Mouse (Mus musculus) lung, embryonic 15.5 days (tissue): ENCODE data around the gene Fth1. TPM values are rescaled to one million over a fixed set of nuclear protein-coding genes. Genes with fewer than 3 reads are reported as not detected.

ENCODE experiments used
- ATAC-seq: fragments of 200-750 bp; cut with Nextera tagmentation; 2 replicates; pipeline ENCODE4 v1.8.0; 2017; ENCODE audit warnings: moderate number of reproducible peaks, borderline replicate concordance; ENCODE audit not compliant: low FRiP score, low TSS enrichment; ENCODE audit errors: extremely low read depth
- H3K27ac ChIP-seq: fragments of 300-500 bp; sonication (generic); 2 replicates; pipeline ENCODE4 v1.5.1; 2015; ENCODE audit warnings: moderate library complexity, mild to moderate bottlenecking, inconsistent platforms
- H3K27me3 ChIP-seq: fragments of 300-500 bp; sonication (generic); 2 replicates; pipeline ENCODE4 v1.6.1; 2015; ENCODE audit warnings: inconsistent platforms
- H3K36me3 ChIP-seq: fragments of 300-500 bp; sonication (generic); 2 replicates; pipeline ENCODE4 v1.6.1; 2015; ENCODE audit warnings: inconsistent platforms
- H3K4me1 ChIP-seq: fragments of 300-500 bp; sonication (generic); 2 replicates; pipeline ENCODE4 v1.6.1; 2015; ENCODE audit warnings: inconsistent platforms
- H3K4me2 ChIP-seq: fragments of 300-500 bp; sonication (generic); 2 replicates; pipeline ENCODE4 v1.6.1; 2015; ENCODE audit warnings: inconsistent platforms, mild to moderate bottlenecking, moderate library complexity
- H3K4me3 ChIP-seq: fragments of 300-500 bp; sonication (generic); 2 replicates; pipeline ENCODE4 v1.5.1; 2015; ENCODE audit warnings: mild to moderate bottlenecking, inconsistent platforms
- H3K9ac ChIP-seq: fragments of 300-500 bp; sonication (generic); 2 replicates; pipeline ENCODE4 v1.6.1; 2015; ENCODE audit warnings: inconsistent platforms
- H3K9me3 ChIP-seq: fragments of 300-500 bp; sonication (generic); 2 replicates; pipeline ENCODE4 v1.6.1; 2016; ENCODE audit warnings: inconsistent platforms
- WGBS: fragments of 180-500 bp; shearing (Covaris S2); methylation state at CpG from one replicate; pipeline ENCODE4 v1.1.7; 2015; 5-methylcytosine and 5-hydroxymethylcytosine counted together
- polyA plus RNA-seq: library from polyadenylated mRNA; unstranded; fragments of >200 nt; fragmentation: Nextera tagmentation; extraction: Ambion mirVana; gene quantifications from 2 replicates; pipeline ENCODE4 v1.2.1, GENCODE M21; 2015

The Fth1 gene
- polyA plus RNA-seq, 1 experiment from 2014 or later, result 1,860 TPM

DNA sequence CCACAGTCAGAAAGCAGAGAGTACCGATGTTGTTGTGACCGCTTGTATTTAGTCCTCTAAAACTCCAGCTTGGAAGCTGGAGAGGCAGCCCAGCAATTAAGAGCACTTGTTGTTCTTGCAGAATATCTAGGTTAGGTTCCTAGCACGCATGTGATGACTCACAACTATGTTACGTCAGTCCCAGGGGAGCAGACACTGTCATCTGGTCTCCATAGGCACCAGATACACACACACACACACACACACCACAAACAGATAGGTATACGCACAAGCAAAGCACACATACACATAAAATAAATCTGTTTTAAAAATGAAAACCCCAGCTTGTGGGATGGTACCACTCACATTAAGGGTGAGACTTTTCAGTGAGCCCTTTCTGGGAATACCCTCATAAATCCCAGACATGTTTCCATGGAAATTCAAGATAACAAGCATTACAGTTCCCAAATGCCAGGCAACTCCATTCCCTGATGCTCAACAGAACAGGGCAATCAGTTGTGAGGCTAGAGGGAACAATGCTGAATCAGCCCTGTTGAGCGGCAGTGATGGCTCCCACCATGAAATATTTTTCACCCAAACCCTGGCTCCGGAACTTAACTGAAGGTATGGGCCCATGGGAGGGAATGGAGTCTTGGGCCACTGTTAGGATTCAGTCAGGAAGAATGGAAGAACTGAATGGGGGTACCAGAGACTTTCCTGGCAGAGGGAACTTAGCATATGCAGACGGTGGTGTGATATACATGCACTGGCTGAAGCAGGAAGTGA, 34.4 kb upstream of the Fth1 start:
- no peak overlapping the region for H3K9ac ChIP-seq
- H3K27me3 ChIP-seq, result no peaks in the 10 kb centered on the region
- ATAC-seq, result no peak
- H3K4me3 ChIP-seq, result no peak overlapping the region
- H3K9me3 ChIP-seq, result no peaks in the 10 kb centered on the region
- no peaks in the 10 kb centered on the region for H3K36me3 ChIP-seq
- no peak overlapping the region for H3K4me2 ChIP-seq
- 90% methylated on average over 8 of the region's 8 CpGs for WGBS
- H3K27ac ChIP-seq, result no peak overlapping the region
- H3K4me1 ChIP-seq, result peaks cover 17% of the 10 kb centered on the region

DNA sequence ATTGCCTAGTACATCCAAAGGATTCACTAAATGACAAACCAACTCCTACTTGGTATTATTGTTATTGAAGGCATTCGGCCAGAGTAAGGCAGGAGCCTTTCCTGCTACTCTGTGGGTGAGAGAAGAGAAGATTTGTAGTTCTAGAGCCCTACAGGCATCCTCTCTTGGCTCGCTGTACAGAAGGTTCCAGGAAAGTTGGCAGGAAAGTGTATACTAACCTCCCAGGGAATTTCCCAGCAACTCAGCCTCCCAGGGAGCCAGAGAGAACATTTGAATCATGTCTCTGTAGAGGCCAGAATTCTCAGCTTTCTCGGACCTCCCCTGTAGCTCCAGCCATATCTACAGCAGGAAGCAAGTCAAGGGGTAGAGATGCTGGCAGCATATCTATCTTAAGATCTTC, 33.4 kb upstream of the Fth1 start:
- peaks cover 10% of the 10 kb centered on the region for H3K4me1 ChIP-seq
- H3K27ac ChIP-seq, result no peak overlapping the region
- WGBS, result 64% methylated on average over 3 of the region's 3 CpGs
- H3K9me3 ChIP-seq, result no peaks in the 10 kb centered on the region
- H3K9ac ChIP-seq, result no peak overlapping the region
- ATAC-seq, result no peak
- H3K4me3 ChIP-seq, result no peak overlapping the region
- H3K27me3 ChIP-seq, result no peaks in the 10 kb centered on the region
- no peak overlapping the region for H3K4me2 ChIP-seq
- no peaks in the 10 kb centered on the region for H3K36me3 ChIP-seq

DNA sequence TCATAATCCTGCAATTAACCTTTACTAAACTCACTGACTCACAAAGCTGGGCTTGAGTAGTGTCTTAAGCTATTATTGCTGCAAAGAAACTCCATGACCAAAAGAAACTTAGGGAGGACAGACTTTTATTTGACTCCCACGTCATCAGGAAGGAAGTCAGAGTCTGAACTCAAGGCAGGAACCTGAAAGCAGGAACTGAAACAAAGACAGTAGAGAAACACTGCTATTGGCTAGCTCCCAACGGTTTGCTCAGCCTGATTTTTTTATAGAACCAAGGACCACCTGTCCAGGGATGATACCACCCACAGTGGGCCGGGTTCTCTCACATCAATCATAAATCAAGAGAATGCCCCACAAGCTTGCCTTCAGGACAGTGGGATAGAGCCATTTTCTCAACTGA, 28.0 kb upstream of the Fth1 start:
- H3K27ac ChIP-seq, result no peak overlapping the region
- WGBS, result 59% methylated on average over 3 of the region's 3 CpGs
- no peaks in the 10 kb centered on the region for H3K36me3 ChIP-seq
- peaks cover 22% of the 10 kb centered on the region for H3K4me1 ChIP-seq
- no peak overlapping the region for H3K4me2 ChIP-seq
- H3K4me3 ChIP-seq, result no peak overlapping the region
- no peaks in the 10 kb centered on the region for H3K9me3 ChIP-seq
- no peak overlapping the region for H3K9ac ChIP-seq
- no peaks in the 10 kb centered on the region for H3K27me3 ChIP-seq
- ATAC-seq, result no peak

DNA sequence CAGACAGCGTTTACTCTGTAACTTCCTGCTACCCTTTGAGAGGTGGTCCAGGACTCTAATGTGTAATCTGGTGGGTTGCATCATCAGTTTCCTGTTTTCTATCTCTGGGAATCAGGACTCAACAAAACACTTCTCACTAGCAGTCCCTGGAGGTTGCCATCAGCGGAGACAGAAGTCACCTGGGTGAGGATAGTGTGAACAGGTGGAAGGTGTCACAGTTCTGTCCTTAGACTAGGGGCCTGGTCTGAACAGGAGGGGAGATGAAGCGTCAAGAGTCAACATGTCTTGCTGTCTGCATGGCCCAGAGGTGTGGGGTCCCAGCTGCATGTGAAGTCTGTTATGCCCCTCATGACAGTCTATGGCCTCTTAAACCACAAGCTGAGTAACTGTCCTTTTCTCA, 27.5 kb upstream of the Fth1 start:
- no peak overlapping the region for H3K27ac ChIP-seq
- H3K4me1 ChIP-seq, result peaks cover 22% of the 10 kb centered on the region
- H3K9me3 ChIP-seq, result no peaks in the 10 kb centered on the region
- no peaks in the 10 kb centered on the region for H3K36me3 ChIP-seq
- no peak overlapping the region for H3K9ac ChIP-seq
- no peaks in the 10 kb centered on the region for H3K27me3 ChIP-seq
- H3K4me3 ChIP-seq, result no peak overlapping the region
- 58% methylated on average over 3 of the region's 3 CpGs for WGBS
- no peak for ATAC-seq
- H3K4me2 ChIP-seq, result no peak overlapping the region

DNA sequence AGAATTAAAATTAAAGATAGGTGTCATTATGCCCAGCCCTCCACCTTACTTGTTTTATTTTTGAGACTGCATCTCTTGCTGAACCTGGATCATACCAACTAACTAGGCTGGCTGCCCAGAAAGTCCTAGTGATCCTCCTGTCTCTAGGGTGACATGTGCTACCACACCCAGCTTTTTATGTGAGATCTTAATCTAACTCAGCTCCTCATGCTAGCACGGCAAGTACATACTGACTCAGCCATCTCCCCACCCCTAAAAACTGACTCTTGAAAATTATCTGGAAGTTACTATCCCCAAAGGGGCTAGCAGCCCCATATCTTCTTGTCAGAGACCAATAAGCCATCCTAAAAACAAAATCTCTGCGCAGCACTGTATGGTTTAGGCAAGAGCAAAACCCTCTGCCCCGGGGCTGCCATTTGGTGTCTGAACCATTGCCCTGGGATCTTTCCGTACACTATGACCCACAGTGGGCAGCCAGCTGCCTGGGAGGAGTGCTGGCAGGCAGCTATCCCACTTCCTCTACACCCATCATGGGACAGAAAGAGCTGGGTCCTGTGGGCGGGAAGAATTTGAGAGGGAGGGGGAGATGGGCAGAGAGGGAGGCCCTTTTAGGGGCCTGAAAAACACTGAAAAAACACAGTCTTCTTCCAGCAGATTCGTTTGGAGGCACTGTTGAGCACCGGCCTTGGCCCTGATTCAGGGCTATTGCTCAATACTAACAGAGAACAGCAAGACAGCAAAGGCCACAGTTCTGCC, 26.2 kb upstream of the Fth1 start:
- ATAC-seq, result peak; percentile 91
- H3K4me3 ChIP-seq, result peak overlapping the region; percentile 14
- peak overlapping the region; percentile 33; the same call in 1 of the 2 replicates for H3K9ac ChIP-seq
- H3K27ac ChIP-seq, result peak overlapping the region; percentile 95
- H3K27me3 ChIP-seq, result no peaks in the 10 kb centered on the region
- H3K4me2 ChIP-seq, result peak overlapping the region; percentile 49
- H3K36me3 ChIP-seq, result no peaks in the 10 kb centered on the region
- WGBS, result 20% methylated on average over 7 of the region's 7 CpGs
- H3K9me3 ChIP-seq, result no peaks in the 10 kb centered on the region
- peaks cover 22% of the 10 kb centered on the region for H3K4me1 ChIP-seq

DNA sequence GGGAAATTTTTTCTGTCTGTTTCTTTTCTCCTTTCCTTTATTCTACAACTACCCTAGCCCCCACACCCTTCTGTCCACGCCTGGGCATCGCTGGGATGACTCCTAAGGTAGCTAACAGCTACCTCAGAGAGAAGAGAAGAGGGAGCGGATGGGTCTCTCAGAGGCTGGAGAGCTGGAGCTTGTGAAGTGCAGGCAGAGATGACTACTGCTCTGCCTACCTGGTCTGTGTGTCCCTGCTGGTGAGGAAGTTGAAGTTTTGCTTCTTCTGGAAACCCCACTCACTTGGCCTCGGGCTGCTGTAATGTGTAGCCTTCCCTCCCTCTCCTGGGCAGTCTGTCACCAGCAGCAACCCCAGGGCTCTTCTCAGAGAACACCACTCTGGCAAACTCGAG, 25.6 kb upstream of the Fth1 start:
- Histone ChIP-seq H3K27ac (peak overlapping the region; percentile 95), H3K4me2 (peak overlapping the region; percentile 49), H3K4me1 (peaks cover 22% of the 10 kb centered on the region), H3K9ac (peak overlapping the region; percentile 33; the same call in 1 of the 2 replicates), H3K9me3 (no peaks in the 10 kb centered on the region), H3K27me3 (no peaks in the 10 kb centered on the region), H3K4me3 (peak overlapping the region; percentile 14), H3K36me3 (no peaks in the 10 kb centered on the region)
- peak; percentile 70; the same call in 1 of the 2 replicates for ATAC-seq
- 23% methylated on average over 5 of the region's 5 CpGs for whole genome bisulfite sequencing

DNA sequence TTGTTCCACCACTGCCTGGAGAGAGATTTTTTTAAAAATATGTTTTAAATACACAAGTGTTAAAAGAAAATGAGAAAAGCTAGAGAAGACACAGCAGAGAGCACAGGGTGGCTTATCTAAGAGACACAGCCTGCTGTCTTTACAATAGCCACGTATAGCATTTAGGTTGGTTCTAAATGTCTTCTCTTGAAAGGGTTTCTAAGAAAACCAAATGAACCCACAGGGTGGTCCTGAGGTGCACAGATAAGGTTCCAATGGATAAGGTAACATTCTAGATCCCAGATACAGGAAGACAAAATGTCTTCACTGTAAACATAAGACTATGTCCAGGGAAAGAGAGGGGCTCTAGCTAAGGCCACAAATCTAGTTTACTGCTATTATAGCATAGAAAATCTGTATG, 25.0 kb upstream of the Fth1 start:
- Histone ChIP-seq H3K4me2 (no peak overlapping the region; the same call in 1 of the 2 replicates), H3K9me3 (no peaks in the 10 kb centered on the region)

DNA sequence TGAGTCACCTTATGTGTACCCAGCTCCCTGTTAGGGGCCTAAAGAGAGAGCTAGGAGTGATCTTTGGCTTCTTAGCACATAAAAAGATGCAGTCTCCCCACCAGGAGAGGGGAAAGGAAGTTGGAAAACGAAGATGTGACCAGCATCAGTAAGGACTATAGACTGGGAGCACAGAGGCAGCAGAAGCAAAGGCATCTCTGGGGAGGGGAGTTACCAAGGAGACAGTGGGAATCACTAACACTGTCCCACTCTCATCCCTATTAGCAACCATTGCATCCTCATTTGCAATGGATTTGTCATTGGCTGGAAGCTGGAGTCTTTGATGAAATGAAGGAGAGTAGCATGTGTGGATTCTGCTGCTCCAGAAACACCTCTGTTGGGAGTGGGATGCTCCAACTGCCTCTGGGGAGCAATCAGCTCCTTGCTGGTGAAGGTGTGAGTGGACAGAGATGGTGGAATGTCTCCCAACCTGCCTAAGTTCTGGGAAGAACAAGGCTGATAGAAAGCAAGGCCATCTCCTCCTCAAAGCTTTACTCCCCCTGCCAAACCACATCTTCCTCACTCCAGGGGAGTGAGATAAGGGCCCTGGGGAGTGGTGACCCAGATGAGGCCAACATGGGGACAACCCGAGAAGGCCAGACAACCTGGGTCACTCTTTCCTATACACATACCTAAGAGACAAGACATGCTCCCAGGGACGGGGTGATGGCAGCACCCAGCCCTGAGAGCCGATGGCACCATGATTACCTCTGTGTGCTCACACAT, 23.6 kb upstream of the Fth1 start:
- 61% methylated on average over 4 of the region's 4 CpGs for WGBS
- no peak for ATAC-seq

More for the DNA sequence above, 25.0 kb upstream of the Fth1 start:
- ATAC-seq, result no peak
- H3K27ac ChIP-seq, result peak overlapping the region; percentile 95
- WGBS, result 66% methylated on average over 1 of the region's 1 CpGs
- H3K4me1 ChIP-seq, result peaks cover 22% of the 10 kb centered on the region
- H3K27me3 ChIP-seq, result no peaks in the 10 kb centered on the region
- no peak overlapping the region for H3K9ac ChIP-seq
- no peaks in the 10 kb centered on the region for H3K36me3 ChIP-seq
- H3K4me3 ChIP-seq, result no peak overlapping the region

DNA sequence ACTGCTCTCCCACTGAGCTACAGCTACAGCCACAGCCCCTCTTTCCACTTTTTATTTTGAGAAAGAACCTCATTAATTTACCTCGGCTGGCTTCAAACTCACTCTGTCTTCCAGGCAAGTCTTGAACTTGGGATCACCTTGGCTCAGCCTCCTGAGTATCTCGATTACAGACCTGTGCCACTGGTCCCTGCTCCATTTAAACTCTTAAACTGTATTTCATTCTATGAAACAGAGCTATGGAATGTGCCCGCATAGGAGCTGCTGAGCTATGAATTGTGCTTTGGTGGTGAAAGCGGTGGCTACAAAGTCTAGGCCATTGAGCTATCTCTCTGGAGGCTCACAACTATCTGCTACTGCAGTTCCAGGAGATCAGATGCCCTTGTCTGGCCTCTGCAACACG, 22.4 kb upstream of the Fth1 start:
- no peak overlapping the region for H3K4me2 ChIP-seq
- WGBS, result 80% methylated on average over 5 of the region's 5 CpGs
- H3K27ac ChIP-seq, result no peak overlapping the region
- no peaks in the 10 kb centered on the region for H3K36me3 ChIP-seq
- H3K9me3 ChIP-seq, result no peaks in the 10 kb centered on the region
- no peak for ATAC-seq
- H3K4me1 ChIP-seq, result peaks cover 24% of the 10 kb centered on the region
- no peak overlapping the region for H3K9ac ChIP-seq
- H3K27me3 ChIP-seq, result no peaks in the 10 kb centered on the region
- no peak overlapping the region for H3K4me3 ChIP-seq

More for the DNA sequence above, 23.6 kb upstream of the Fth1 start:
- Histone ChIP-seq H3K4me1 (peaks cover 24% of the 10 kb centered on the region), H3K9ac (no peak overlapping the region), H3K4me2 (no peak overlapping the region), H3K9me3 (no peaks in the 10 kb centered on the region), H3K27me3 (no peaks in the 10 kb centered on the region), H3K27ac (no peak overlapping the region), H3K4me3 (no peak overlapping the region), H3K36me3 (no peaks in the 10 kb centered on the region)

DNA sequence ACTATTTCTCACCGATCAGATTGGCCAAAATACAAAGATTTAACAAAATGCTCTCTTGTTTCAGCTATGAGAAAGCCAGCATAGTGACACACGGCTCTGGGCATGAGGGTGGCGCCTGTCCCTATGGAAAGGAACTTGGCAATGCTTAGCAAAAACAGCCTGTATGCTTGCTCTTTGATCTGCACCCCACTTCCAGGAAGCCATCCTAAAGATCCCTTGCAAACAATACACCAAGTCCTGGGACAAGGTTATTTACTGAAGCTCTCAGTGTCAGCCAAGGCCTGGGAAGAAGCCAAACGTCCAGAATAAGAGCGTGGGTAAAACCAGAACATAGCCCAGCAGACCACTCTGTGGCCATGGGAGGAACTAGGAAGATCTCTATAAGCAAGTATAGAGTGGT, 19.6 kb upstream of the Fth1 start:
- H3K36me3 ChIP-seq, result no peaks in the 10 kb centered on the region
- no peaks in the 10 kb centered on the region for H3K9me3 ChIP-seq
- H3K4me1 ChIP-seq, result 0 out of 2 replicates have a peak, but pooled peaks cover 3% of the 10 kb centered on the region
- no peak overlapping the region for H3K4me2 ChIP-seq
- no peaks in the 10 kb centered on the region for H3K27me3 ChIP-seq
- ATAC-seq, result no peak
- H3K27ac ChIP-seq, result no peak overlapping the region
- H3K9ac ChIP-seq, result no peak overlapping the region
- WGBS, result 57% methylated on average over 5 of the region's 5 CpGs
- no peak overlapping the region for H3K4me3 ChIP-seq

DNA sequence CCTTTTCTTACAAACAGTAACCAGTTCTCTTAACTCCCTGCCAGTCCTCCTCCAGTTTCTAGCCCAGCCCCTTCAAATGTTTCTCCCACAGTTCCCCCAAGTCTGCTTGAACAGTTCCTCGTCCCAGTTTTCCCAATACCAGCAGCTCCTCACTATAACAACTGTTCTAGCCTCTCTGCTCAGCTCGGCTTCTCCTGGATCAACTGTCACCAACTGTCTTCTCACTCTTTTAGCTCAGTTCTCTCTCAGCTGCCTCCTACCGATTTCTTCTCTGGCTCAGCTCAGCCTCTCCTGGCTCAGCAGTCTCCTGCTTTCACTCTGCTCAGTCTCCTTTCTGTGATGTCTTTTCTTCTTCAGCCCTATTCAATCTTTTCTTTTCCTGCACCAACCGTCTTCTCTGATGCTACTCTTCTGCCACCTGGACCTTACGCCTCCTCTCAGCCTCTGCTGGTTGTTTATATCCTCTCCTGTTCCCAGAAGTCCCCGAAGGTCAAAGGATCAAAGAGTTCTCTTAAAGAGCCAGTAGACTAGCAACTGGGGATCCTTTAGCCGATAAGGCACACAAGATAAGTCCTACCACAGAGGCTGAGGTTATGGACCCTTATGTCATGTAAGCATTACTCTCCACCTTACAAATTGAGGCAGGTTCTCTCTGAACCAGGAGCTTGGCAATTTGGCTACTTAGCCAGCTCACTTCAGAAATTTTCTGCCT, 16.0 kb upstream of the Fth1 start:
- H3K27ac ChIP-seq, result no peak overlapping the region
- H3K4me1 ChIP-seq, result 0 out of 2 replicates have a peak, but pooled peaks cover 3% of the 10 kb centered on the region
- no peak overlapping the region for H3K4me2 ChIP-seq
- no peak overlapping the region for H3K4me3 ChIP-seq
- H3K9me3 ChIP-seq, result no peaks in the 10 kb centered on the region
- no peaks in the 10 kb centered on the region for H3K36me3 ChIP-seq
- WGBS, result 12% methylated on average over 7 of the region's 7 CpGs
- H3K9ac ChIP-seq, result no peak overlapping the region
- ATAC-seq, result no peak
- no peaks in the 10 kb centered on the region for H3K27me3 ChIP-seq
